Mouse (Mus musculus) cerebellum, postnatal 4 days (tissue): ENCODE data around the gene Cadps.

Experiments used
- DNase-seq, 2 experiments: peaks; one replicate each; pipeline ENCODE4 v3.0.0; 2022; ENCODE audit warnings: low spot score in 2 of 2, mixed read lengths in 1 of 2

The Cadps gene

DNA sequence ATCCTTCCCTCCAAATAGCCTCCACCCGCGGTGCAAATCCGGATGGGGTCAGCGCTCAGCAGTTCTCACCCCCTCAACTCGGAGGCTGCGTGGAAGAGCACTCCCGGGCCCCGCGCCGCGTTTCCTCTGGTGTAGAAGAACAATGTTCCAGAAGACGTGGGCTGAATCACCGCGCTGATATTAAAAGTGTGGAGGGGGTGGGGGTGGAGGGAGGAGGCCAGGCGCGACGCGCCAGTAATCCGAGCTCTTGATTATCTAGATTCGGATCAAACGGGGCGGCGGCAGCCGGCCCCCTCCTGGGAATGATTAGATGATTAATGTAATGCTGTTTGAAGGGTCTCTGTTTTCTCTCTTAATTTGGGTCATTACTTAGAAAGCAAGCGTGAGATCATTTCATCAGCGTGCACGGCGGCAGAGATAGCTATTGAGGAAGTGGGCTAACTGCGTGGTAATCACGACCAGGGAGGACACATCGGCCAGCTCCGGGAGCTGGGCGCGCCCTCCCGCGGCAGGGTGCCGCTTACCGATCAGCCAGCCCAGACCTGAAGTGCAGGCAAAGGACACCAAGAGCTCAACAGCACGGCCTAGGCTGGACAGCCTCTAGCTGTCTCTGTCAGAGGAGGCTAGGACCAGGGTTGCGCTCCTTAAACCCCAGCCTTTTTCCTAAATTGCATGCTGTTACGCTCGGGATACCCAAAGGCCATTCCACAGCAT, 481.6 kb downstream of the Cadps start:
- no peak for DNase-seq

DNA sequence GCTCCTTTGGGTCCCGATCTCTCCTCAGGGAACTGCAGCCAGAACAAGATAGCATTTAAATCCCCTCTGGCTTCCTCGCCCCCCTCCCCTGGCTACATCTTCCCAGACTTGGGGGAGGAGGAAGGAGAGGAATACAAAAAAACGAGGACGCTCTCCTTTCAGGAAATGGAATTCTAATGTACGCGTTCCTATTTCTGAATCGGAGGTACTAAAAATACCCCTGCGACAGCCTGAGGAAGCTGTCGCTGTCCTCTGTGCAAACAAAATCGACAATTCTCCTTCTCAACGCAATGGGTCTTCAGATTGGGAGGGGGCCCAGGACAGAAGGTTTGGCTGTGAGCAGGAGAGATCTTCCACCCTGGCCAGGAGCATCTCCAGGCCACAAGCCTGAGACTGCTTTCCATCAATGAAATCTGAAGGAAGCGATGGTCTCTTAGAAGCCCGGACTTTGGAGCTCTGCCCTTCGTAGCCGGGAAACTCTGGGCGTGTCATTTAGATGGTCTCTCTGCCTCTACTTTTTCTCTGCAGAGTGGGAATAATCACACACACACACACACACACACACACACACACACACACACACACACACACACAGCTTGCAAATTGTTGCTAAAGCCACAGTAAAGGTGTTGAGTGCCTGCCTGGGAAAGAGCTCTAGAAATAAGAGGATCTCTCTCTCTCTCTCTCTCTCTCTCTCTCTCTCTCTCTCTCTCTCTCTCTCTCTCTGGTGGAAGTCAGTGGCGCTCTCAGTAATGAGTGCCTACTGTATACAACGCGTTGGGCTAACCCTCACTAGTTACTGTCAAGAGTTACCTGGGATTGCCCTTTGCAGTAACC, 482.4 kb downstream of the Cadps start:
- no peak for DNase-seq

DNA sequence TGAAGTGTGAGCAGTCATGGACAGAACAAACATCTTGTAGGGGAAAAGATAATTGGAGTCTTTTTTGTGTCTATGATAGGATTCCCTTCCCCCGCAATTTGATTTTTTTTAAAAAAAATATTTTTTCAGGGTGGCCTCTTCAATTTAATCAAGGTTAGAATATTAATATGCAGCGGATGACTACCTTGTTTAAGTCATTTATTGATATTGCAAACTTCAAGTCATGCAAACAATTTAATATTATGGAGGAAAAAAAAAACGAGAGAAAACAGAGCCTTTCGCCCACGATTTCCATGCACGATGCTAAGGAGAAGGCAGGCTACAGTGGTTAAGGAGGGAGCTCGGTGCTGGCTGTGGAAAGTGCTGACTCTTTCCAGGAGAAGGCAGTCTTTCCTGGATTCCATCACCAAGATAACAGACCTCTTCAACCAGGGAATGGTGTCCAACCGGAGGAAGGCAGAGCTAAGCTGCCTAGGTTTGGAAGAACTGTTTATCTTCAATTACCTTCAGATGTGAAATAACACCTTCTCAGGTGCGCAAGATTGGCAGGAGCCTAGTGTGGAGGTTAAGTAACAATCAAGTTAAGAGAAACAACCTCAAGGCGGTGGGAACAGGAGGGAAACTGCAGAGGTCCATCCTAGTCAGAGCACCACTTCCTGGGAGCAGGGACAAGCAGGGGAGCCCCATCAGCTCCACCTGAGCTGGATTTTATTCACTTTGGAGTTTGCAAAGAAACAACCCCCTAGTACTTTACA, 483.9 kb downstream of the Cadps start:
- DNase-seq, result no peak

DNA sequence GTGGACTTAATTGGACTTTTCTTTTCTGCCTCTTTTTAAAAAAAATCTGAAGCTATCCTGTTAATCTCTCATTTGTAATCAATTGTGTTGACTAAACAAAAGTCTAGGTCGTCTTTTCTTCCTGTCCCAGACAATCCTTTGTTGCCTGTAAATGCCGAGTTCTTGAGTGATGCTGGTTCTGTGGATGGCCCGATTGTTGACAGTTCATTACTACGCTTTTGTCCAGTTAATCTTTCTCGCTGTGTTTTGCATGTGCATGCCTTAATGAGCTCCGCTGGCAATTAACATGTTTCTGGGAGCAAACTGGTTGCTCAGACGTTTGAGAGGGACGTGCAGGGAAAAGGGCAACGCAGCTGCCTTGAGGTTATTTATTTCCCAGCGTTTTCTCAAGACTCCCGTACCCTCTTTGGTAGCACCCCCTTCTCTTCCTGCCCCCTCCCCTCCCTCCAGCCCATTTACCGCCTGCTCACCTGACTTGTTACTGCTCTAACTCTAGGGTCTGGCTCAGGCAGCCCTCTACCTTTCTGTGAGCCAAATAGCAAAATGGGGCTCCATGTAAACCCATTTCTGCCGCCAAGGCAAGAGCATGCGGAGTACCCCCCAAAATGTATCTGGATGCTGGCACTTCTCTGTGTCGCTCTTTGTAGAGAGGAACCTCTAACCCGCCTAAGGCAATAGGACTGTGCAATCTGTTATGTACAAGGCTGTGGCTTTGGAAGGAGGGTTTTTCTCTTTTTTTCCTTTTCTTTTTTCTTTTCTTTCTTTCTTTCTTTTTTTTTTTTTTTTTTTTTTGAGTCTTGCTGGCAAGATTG, 484.7 kb downstream of the Cadps start:
- no peak for DNase-seq

DNA sequence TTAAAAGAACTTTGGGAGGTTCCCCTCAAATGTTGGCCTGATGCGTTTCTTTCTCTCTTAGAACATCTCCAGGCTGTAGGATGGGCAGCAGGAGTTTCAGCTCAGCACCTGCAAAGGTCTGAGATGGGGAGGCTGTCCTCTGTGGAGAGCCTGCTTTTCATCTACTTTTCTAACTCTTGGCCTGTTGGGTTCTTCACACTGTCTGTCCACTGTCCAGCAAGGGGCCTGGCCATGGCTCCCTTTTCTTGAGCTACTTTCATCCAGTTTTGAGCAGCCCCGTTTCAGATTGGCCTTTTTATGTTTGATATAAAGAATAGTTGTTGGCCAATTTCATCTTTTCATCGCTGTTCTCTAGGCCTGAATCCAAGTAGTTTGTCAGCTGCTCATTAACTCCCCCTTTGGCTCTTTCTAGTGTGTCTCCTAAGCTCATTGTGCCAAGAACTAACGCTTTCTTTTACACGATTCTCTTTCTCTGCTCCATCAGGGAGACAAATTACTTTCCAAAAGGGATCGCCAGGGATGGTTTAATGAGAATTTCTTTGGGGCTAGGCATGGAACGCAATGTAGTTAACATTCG, 485.4 kb downstream of the Cadps start:
- DNase-seq, result no peak

DNA sequence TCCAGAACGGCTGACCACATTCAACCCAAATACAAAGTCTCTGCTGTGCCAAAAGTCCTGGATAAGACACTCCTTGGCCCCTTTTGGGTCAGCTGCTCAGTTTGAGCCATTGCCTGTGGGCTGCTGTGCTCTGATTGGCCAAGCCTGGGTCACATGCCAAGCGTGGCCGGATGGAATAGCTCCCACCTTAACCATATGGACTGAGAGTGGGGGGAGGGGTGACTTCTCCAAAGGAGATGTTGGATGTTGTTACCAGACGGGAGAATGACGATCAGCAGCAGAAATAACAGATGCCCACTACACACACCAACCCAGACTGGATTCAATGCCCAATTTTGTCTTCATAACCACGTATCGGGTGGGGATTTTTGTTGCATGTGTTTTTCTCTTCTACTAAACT, 488.0 kb downstream of the Cadps start:
- no peak for DNase-seq

DNA sequence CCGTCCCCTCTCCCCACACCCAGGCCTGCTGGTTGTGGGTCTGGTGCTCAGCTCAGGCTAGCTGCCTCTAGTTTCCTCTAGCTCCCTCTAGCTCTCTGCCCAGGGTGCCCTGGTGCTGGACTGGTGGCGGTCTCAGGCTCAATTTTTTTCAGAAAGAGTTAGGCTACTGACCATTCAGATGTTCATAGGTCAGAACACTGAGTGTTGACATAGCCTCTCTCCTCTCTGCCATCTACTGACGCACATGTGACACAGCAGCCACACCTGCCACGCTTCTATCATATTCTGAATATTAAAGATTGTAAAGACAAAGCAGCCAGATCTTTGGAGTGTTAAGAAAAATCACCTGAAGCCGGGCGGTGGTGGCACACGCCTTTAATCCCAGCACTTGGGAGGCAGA, 489.3 kb downstream of the Cadps start:
- no peak for DNase-seq
